Mouse (Mus musculus) layer of hippocampus, postnatal 14 days (tissue): ENCODE data around the gene Zim1. TPM values are rescaled to one million over a fixed set of nuclear protein-coding genes. Genes with fewer than 3 reads are reported as not detected.
A peak's percentile ranks its signal among the peaks of the same experiment; 100 is the strongest.

Experiments used
- DNase-seq, 2 experiments: peaks; one replicate each; pipeline ENCODE4 v3.0.0; 2021 to 2022; ENCODE audit warnings: low spot score in 2 of 2, mixed read lengths in 1 of 2
- long read RNA-seq, 2 experiments: library from polyadenylated mRNA; stranded (forward); transcript quantifications; one replicate each; pipeline ENCODE4 v2.0.0; 2021
- total RNA-seq, 2 experiments: library from RNA; stranded (reverse); gene quantifications; 2 replicates each; pipeline ENCODE4 v1.2.3; 2021

The Zim1 gene
- total RNA-seq, result 1 to 10 TPM; 5.6 to 6.8 TPM
- long read RNA-seq, experiment 1, result 0 reads
- long read RNA-seq, experiment 2, partial matches to known transcripts, result 0 of 1 reads
- long read RNA-seq, experiment 2, other reads (novel, unspliced or antisense), result 1 of 1 reads

- DNase-seq, result peak; percentile 76 to 90
Measured at GRCm38 (mm10) chr7:6696241-6697045, at the start of gene Zim1. Zim1 (minus strand) TSS chr7:6696450.

GRCm38 (mm10) chr7:6744281-6744904 is 48.1 kb upstream of the Zim1 start:
- DNase-seq, result no peak

- no peak for DNase-seq
Measured at GRCm38 (mm10) chr7:6736060-6736459, 39.8 kb upstream of the Zim1 start.

- no peak for DNase-seq
Measured at GRCm38 (mm10) chr7:6731930-6732329, 35.7 kb upstream of the Zim1 start.

GRCm38 (mm10) chr7:6731373-6731772 is 35.1 kb upstream of the Zim1 start:
- no peak for DNase-seq

- DNase-seq, result no peak
Measured at GRCm38 (mm10) chr7:6730801-6731200, 34.6 kb upstream of the Zim1 start.

GRCm38 (mm10) chr7:6730241-6730640 is 34.0 kb upstream of the Zim1 start, which contains the start of the genes Peg3 and Usp29:
Peg3 (minus strand) TSS chr7:6730431.
Usp29 (plus strand) TSS chr7:6730578.
- peak; percentile 82 to 95 for DNase-seq

GRCm38 (mm10) chr7:6729061-6729817 is 33.0 kb upstream of the Zim1 start:
- peak; percentile 89 to 96 for DNase-seq

- peak; percentile 86 to 96 for DNase-seq
Measured at GRCm38 (mm10) chr7:6728263-6728931, 32.1 kb upstream of the Zim1 start.

- peak; percentile 83 to 94 for DNase-seq
Measured at GRCm38 (mm10) chr7:6727351-6728121, 31.3 kb upstream of the Zim1 start.

GRCm38 (mm10) chr7:6709396-6709795 is 13.1 kb upstream of the Zim1 start:
- no peak for DNase-seq

GRCm38 (mm10) chr7:6708451-6709180 is 12.4 kb upstream of the Zim1 start:
- no peak for DNase-seq

- DNase-seq, result no peak
Measured at GRCm38 (mm10) chr7:6707416-6708015, 11.3 kb upstream of the Zim1 start.

GRCm38 (mm10) chr7:6699230-6699629 is 3.0 kb upstream of the Zim1 start:
- DNase-seq, result no peak

- no peak for DNase-seq
Measured at GRCm38 (mm10) chr7:6685511-6685910, 10.7 kb downstream of the Zim1 start.

- no peak for DNase-seq
Measured at GRCm38 (mm10) chr7:6666726-6667125, 29.5 kb downstream of the Zim1 start.

- peak in 1 of 2 experiments; percentile 31 for DNase-seq
Measured at GRCm38 (mm10) chr7:6663430-6663829, 32.8 kb downstream of the Zim1 start.

- DNase-seq, result peak in 1 of 2 experiments; percentile 54
Measured at GRCm38 (mm10) chr7:6659605-6660004, 36.6 kb downstream of the Zim1 start.

- no peak for DNase-seq
Measured at GRCm38 (mm10) chr7:6658606-6659005, 37.6 kb downstream of the Zim1 start.
